Mouse (Mus musculus): ENCODE data around the gene Cox6b2. TPM values are rescaled to one million over a fixed set of nuclear protein-coding genes. Genes with fewer than 3 reads are reported as not detected.

The Cox6b2 gene
- polyA plus RNA-seq, 1 experiment: 36.6 TPM

DNA sequence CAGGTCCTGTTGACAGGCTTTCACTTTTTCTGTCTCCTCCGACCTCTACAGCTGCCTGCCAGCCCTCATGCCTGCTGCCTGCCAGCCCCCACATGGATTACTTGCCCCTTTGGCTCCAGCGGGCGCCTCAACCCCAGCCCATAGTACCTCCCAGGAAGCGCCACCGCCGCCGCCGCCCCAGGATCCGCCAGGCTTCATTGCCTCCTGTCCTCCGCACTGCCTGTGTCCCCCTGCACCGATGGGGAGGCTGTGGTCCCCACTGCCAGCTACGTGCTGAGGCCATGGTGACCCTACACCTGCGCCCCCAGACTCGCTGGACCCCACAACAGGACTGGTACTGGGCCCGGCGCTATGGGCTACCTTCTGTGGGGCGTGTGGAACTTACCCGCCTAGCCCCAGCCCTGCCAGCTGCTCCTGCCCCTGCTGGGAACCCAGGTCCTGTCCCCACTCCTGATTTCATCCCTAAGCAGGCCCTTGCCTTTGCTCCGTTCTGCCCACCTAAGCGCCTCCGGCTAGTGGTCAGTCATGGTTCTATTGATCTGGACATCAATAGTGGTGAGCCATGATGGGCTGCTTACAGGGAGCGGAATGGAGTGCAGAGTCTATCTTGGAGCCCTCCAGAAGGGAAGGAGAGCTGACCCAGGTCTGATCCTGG, 6.4 kb downstream of the Cox6b2 start:
- TF ChIP-seq POLR2A (IDR thresholded peaks at IDR 0.05; ENCODE audit: control insufficient read depth, extremely low read depth, insufficient read depth, low read length, poor library complexity) (no peak), CTCF (IDR thresholded peaks at IDR 0.05; ENCODE audit: borderline replicate concordance, control insufficient read depth, extremely low read depth, insufficient read depth, low read length, poor library complexity) (no peak)
- H3K27ac ChIP-seq (ENCODE audit: control insufficient read depth, insufficient read depth, low read length): no peak overlapping the region
- WGBS: 97% methylated on average over 22 of the region's 22 CpGs

DNA sequence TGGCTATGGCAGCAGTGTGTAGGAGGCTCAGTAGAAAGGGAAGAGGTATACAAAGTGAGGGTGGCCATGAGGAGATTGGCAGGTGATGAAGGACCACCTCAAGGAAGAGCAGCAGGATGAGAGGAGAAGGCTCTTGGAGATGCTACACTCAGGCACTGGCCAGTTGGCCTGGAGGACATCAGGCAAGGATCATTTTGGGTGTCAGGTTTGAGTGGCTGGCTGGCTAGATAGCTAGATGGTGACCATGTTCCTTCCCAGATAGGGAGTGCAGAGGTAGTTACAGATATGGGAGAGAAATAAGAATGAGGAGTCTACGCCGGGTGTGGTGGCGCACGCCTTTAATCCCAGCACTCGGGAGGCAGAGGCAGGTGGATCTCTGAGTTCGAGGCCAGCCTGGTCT, 8.0 kb downstream of the Cox6b2 start:
- no peaks in the 10 kb centered on the region for H3K27me3 ChIP-seq (ENCODE audit: control insufficient read depth, insufficient read depth, low read length)
- H3K27ac ChIP-seq (ENCODE audit: control insufficient read depth, insufficient read depth, low read length): no peak overlapping the region
- no peak for TF ChIP-seq CTCF (IDR thresholded peaks at IDR 0.05; ENCODE audit: borderline replicate concordance, control insufficient read depth, extremely low read depth, insufficient read depth, low read length, poor library complexity)
- no peak for TF ChIP-seq POLR2A (IDR thresholded peaks at IDR 0.05; ENCODE audit: control insufficient read depth, extremely low read depth, insufficient read depth, low read length, poor library complexity)
- H3K36me3 ChIP-seq (ENCODE audit: control insufficient read depth, insufficient read depth, low read length): no peaks in the 10 kb centered on the region
- DNase-seq: no peak
- no peak overlapping the region for H3K4me3 ChIP-seq (ENCODE audit: control insufficient read depth, insufficient read depth, low read length)
- H3K4me1 ChIP-seq (replicated peaks; ENCODE audit: control insufficient read depth, insufficient read depth, low read length): peaks cover 12% of the 10 kb centered on the region
- over 99% methylated on average over 6 of the region's 6 CpGs for WGBS

More for the DNA sequence above, 6.4 kb downstream of the Cox6b2 start:
- Histone ChIP-seq H3K4me3 (ENCODE audit: control insufficient read depth, insufficient read depth, low read length) (no peak overlapping the region), H3K27me3 (ENCODE audit: control insufficient read depth, insufficient read depth, low read length) (no peaks in the 10 kb centered on the region), H3K36me3 (ENCODE audit: control insufficient read depth, insufficient read depth, low read length) (no peaks in the 10 kb centered on the region), H3K4me1 (replicated peaks; ENCODE audit: control insufficient read depth, insufficient read depth, low read length) (peaks cover 1% of the 10 kb centered on the region; the same call in 1 of the 2 replicates)
- no peak for DNase-seq

DNA sequence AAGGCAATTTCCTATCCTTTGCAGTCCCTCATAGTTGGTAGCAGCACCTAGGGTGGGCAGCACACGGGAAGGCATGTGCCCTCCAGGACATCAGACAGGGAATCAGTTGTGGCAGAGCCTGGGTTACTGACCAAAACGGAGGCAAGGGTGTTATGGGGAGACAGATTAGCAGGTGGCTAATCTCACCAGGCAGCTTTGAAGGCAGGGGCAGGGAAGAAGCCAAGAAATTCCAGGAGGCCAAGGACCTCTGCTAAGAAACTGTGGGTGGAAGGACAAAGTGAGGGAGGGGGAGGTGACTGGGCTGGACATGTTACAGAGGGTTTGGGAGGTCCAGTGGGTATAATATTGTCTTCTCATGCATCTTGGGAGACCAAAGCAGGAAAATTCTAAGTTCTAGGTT, 9.5 kb downstream of the Cox6b2 start:
- WGBS: 97% methylated on average over 2 of the region's 2 CpGs
- Histone ChIP-seq H3K4me3 (ENCODE audit: control insufficient read depth, insufficient read depth, low read length) (no peak overlapping the region), H3K36me3 (ENCODE audit: control insufficient read depth, insufficient read depth, low read length) (no peaks in the 10 kb centered on the region), H3K4me1 (replicated peaks; ENCODE audit: control insufficient read depth, insufficient read depth, low read length) (peaks cover 16% of the 10 kb centered on the region), H3K27ac (ENCODE audit: control insufficient read depth, insufficient read depth, low read length) (no peak overlapping the region), H3K27me3 (ENCODE audit: control insufficient read depth, insufficient read depth, low read length) (no peaks in the 10 kb centered on the region)
- no peak for TF ChIP-seq POLR2A (IDR thresholded peaks at IDR 0.05; ENCODE audit: control insufficient read depth, extremely low read depth, insufficient read depth, low read length, poor library complexity)
- TF ChIP-seq CTCF (IDR thresholded peaks at IDR 0.05; ENCODE audit: borderline replicate concordance, control insufficient read depth, extremely low read depth, insufficient read depth, low read length, poor library complexity): no peak
- DNase-seq: no peak

DNA sequence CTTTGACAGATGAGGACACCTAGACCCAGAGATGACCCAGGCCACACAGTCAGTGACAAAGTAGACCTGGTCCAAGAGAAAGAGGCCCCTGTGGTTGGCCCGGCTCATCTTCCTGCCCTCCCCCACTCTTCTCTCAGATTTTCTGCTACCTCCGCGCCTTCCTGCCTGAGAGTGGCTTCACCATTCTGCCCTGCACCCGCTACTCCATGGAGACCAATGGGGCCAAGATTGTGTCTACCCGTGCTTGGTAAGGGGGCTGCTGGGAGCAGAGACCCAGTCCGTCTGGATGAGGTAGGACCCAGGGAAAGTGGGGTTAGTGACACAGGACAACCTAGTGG, 10.4 kb downstream of the Cox6b2 start:
- Histone ChIP-seq H3K27me3 (ENCODE audit: control insufficient read depth, insufficient read depth, low read length) (no peaks in the 10 kb centered on the region), H3K36me3 (ENCODE audit: control insufficient read depth, insufficient read depth, low read length) (no peaks in the 10 kb centered on the region), H3K27ac (ENCODE audit: control insufficient read depth, insufficient read depth, low read length) (no peak overlapping the region), H3K4me3 (ENCODE audit: control insufficient read depth, insufficient read depth, low read length) (no peak overlapping the region), H3K4me1 (replicated peaks; ENCODE audit: control insufficient read depth, insufficient read depth, low read length) (peaks cover 16% of the 10 kb centered on the region)
- TF ChIP-seq POLR2A (IDR thresholded peaks at IDR 0.05; ENCODE audit: control insufficient read depth, extremely low read depth, insufficient read depth, low read length, poor library complexity): no peak
- TF ChIP-seq CTCF (IDR thresholded peaks at IDR 0.05; ENCODE audit: borderline replicate concordance, control insufficient read depth, extremely low read depth, insufficient read depth, low read length, poor library complexity): no peak
- 92% methylated on average over 6 of the region's 6 CpGs for WGBS
- DNase-seq: no peak

DNA sequence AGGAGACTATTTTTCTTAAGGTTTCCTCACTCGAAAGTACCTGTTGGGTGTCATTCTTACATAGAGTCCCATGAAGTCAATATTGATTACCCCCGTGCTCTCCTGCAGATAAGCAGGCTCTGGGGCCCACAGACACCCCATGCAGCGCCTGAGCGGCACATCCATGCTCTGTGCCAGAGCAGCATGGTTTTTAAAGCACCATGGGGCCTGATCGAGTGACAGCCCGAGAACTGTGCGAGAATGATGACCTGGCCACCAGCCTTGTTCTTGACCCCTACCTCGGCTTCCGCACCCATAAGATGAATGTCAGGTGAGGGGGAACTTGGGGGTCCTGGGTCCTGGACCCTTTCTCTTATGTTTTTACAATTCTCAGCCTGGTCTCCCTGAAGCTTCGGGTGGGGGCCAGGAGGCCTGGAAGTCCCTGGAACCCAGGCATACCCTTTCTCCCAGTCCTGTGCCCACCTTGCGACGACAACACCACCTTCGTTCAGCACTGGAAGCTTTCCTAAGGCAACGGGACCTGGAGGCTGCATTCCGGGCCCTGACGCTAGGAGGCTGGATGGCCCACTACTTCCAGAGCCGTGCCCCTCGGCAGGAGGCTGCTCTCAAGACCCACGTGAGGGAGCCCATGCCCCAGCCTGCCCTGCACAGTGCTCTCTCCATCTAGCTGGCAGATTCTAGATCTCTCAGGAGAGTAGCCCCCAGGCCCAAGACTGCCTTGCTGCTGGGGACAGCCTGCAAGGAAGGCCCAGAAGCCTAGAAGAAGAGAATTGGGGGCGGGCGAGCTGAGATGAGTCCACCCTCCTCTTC, 11.0 kb downstream of the Cox6b2 start:
- H3K4me3 ChIP-seq (ENCODE audit: control insufficient read depth, insufficient read depth, low read length): no peak overlapping the region
- TF ChIP-seq CTCF (IDR thresholded peaks at IDR 0.05; ENCODE audit: borderline replicate concordance, control insufficient read depth, extremely low read depth, insufficient read depth, low read length, poor library complexity) (no peak), POLR2A (IDR thresholded peaks at IDR 0.05; ENCODE audit: control insufficient read depth, extremely low read depth, insufficient read depth, low read length, poor library complexity) (no peak)
- no peaks in the 10 kb centered on the region for H3K27me3 ChIP-seq (ENCODE audit: control insufficient read depth, insufficient read depth, low read length)
- WGBS: 96% methylated on average over 21 of the region's 21 CpGs
- peaks cover 16% of the 10 kb centered on the region for H3K4me1 ChIP-seq (replicated peaks; ENCODE audit: control insufficient read depth, insufficient read depth, low read length)
- H3K27ac ChIP-seq (ENCODE audit: control insufficient read depth, insufficient read depth, low read length): no peak overlapping the region
- H3K36me3 ChIP-seq (ENCODE audit: control insufficient read depth, insufficient read depth, low read length): no peaks in the 10 kb centered on the region
- DNase-seq: no peak

DNA sequence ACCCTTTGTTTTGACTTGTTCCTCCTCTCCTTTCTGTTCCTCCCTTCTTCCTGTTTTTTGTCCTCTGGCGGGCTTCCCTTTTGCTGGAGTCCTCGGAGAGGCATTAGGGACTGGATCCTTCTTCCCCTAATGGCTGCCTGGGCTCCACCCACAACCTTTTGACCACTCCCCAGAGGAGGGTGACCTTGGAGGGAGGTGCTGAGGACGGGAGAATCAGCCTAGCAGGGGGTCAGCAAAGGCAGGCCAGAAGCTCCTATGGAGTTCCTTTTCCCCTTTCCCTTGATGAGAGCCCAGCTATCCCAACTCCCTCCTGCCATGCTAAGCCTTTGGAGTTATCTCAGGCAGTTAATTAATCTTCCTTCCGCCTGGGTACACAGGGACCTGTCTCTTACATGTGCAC, 11.7 kb downstream of the Cox6b2 start:
- H3K4me1 ChIP-seq (replicated peaks; ENCODE audit: control insufficient read depth, insufficient read depth, low read length): peaks cover 16% of the 10 kb centered on the region
- H3K27ac ChIP-seq (ENCODE audit: control insufficient read depth, insufficient read depth, low read length): no peak overlapping the region
- TF ChIP-seq CTCF (IDR thresholded peaks at IDR 0.05; ENCODE audit: borderline replicate concordance, control insufficient read depth, extremely low read depth, insufficient read depth, low read length, poor library complexity) (no peak), POLR2A (IDR thresholded peaks at IDR 0.05; ENCODE audit: control insufficient read depth, extremely low read depth, insufficient read depth, low read length, poor library complexity) (no peak)
- H3K27me3 ChIP-seq (ENCODE audit: control insufficient read depth, insufficient read depth, low read length): no peaks in the 10 kb centered on the region
- WGBS: 33% methylated on average over 4 of the region's 4 CpGs
- H3K4me3 ChIP-seq (ENCODE audit: control insufficient read depth, insufficient read depth, low read length): peak overlapping the region; percentile 83
- H3K36me3 ChIP-seq (ENCODE audit: control insufficient read depth, insufficient read depth, low read length): no peaks in the 10 kb centered on the region
- DNase-seq: peak; percentile 17
